Mouse (Mus musculus) heart, postnatal 25 days (tissue): ENCODE data around the gene Olfr692. TPM values are rescaled to one million over a fixed set of nuclear protein-coding genes. Genes with fewer than 3 reads are reported as not detected.
"Not testable (repeated sequence)": the region's sequence is repeated elsewhere in the genome, so short reads cannot be mapped to it uniquely, and the experiment has no call there.

Experiments
- DNase-seq: peaks from one replicate; pipeline ENCODE4 v3.0.0; 2022; ENCODE audit warnings: low spot score
- intact Hi-C: fragments of 180-260 bp; cut with DNase I; formaldehyde crosslinking; loops from one replicate; pipeline ENCODE4 v1.15.1; 2025
- total RNA-seq, 2 experiments: library from RNA; stranded (reverse); gene quantifications; 2 replicates each; pipeline ENCODE4 v1.2.3; 2021

The Olfr692 gene
- total RNA-seq = not detected

DNA sequence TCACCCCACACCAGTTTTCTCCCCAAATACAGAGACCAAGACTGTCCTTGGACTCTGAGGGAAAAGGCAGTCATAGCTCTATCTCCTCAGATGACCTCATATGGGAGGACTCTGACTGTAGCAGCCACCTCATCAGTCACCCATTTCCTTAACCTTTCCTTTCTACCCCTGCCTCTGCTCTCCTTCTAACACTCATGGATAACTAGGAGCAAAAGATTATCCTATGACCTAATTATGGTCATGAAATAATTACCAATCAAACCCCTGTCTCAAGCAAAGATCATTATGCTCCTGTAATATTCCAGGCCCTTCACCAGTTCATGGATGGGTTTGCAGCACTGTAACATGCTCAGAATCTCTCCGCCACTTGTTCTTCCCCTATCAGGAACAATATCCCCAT lies at the start of gene Olfr692:
Olfr692 (plus strand) TSS at position 301 of the 400 bp plus-strand sequence.
- intact Hi-C loops = no loop called here
- no peak for DNase-seq

DNA sequence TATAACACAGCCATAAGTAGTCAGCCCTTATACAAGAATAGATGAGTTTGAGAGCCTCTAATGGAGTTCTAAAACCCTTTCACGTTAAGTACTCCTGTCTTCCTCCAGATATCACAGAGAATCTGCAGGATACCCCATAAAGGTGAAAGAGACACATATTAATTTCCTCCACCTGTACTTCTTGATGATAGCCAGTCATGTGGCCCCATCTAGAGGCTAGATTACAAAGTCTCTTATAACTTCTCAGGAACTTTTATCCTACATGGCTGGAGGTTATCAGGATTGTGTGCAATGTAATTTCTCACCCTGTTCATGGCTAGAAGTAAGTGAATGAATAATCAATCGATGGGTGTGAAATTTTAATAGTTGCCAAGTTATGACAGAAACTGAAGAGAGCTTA lies 42.7 kb upstream of the Olfr692 start:
- intact Hi-C loops = loop anchor here (2.0 kb wide), 1 partner anchor 155 kb away; no protein-coding TSS in a partner anchor
- no peak for DNase-seq

- intact Hi-C loops = no loop called here
- DNase-seq = no peak
Observed at GRCm38 (mm10) chr7:105334004-105334403, 34.0 kb upstream of the Olfr692 start, which contains the start of gene Olfr690. TSS of gene Olfr690 (minus strand) at chr7:105334104.

- no peak for DNase-seq
- intact Hi-C loops = no loop called here
Observed at GRCm38 (mm10) chr7:105342170-105342569, 25.9 kb upstream of the Olfr692 start, which contains the start of gene Olfr691. TSS of gene Olfr691 (minus strand) at chr7:105342270.

- DNase-seq = no peak
- intact Hi-C loops = no loop called here
Observed at GRCm38 (mm10) chr7:105342752-105343151, 25.3 kb upstream of the Olfr692 start.

GRCm38 (mm10) chr7:105356064-105356463 lies 12.0 kb upstream of the Olfr692 start:
- intact Hi-C loops, DNase-seq: not testable (repeated sequence)

- DNase-seq, intact Hi-C loops: not testable (repeated sequence)
Observed at GRCm38 (mm10) chr7:105356487-105356886, 11.5 kb upstream of the Olfr692 start.

- no peak for DNase-seq
- intact Hi-C loops = no loop called here
Observed at GRCm38 (mm10) chr7:105361713-105362112, 6.3 kb upstream of the Olfr692 start.

DNA sequence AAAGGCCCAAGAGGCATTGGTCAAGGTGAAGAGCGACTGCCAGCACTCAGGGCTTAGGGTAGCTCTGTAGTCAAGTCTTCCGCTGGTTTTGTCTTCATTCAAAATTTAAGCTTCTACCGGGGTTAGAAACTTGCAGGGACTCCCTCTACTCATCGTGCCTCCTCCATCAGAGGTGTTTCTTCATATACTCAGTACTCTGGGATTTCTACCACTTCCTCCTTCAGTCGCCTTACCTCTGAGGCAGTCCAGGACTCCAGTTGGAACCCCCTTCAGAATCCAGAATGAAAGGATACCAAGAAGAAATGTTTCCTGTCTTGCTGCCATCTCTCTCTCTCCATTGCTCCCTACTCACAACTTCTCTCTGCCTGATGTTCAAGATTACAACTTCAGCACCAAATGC lies 762 bp upstream of the Olfr692 start:
- no peak for DNase-seq
- intact Hi-C loops = no loop called here

DNA sequence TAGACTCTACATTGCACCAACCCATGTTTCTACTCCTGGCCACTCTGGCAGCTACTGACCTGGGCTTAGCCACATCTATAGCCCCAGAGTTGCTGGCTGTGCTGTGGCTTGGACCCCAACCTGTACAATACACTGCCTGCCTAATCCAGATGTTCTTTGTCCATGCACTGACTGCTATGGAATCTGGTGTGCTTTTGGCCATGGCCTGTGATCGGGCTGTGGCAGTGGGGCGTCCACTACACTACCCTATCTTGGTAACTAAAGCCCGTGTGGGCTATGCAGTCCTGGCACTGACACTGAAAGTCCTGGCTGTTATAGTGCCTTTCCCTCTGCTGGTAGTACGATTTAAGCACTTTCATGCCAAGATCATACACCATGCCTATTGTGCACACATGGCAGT lies 491 bp downstream of the Olfr692 start:
- DNase-seq = no peak
- intact Hi-C loops = no loop called here

DNA sequence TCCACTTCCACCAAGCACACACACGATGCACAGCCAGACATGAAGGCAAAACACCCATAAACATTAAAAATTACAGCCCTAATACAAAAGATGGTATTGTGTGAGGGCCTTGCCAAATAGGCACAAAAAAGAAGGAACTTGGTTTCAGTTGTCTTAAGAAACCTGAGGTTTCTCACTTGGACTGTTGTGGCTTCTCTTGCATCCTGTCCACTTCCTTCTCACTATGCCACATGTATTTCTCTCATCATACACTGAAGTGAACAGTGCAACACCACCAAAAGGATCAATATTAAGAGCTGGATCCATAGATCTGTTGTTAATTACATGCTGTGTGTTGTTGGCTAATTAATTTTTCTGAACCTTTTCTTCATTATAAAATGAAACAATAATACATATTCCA lies 4.9 kb downstream of the Olfr692 start:
- no peak for DNase-seq
- intact Hi-C loops = no loop called here

DNA sequence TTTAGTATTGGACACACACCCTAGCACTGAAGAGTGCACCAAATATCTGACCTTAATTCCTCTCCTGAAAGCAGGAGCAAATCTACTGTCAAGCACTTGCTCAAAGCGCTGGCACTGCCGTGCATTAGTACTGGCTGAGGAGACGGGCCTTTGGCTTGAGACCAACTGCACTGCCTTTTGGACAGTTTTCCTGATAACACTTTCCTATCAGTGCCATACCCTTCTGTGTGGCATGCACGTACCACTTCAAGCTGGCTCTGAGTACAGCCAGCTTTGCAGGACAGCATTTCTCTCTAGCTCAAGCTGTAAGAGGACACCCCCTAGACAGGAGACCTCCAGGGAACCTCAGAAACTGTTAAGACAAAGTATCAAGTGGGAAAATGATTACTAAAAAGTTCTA lies 5.5 kb downstream of the Olfr692 start:
- intact Hi-C loops = no loop called here

GRCm38 (mm10) chr7:105373976-105374375 lies 5.9 kb downstream of the Olfr692 start:
- intact Hi-C loops = no loop called here

More for the DNA sequence above, 5.5 kb downstream of the Olfr692 start:
- no peak for DNase-seq

GRCm38 (mm10) chr7:105374866-105375265 lies 6.8 kb downstream of the Olfr692 start, which contains the start of gene Gm5901:
TSS of gene Gm5901 (plus strand) at chr7:105375038.
- no peak for DNase-seq
- intact Hi-C loops = no loop called here

More at GRCm38 (mm10) chr7:105373976-105374375, 5.9 kb downstream of the Olfr692 start:
- DNase-seq = no peak

DNA sequence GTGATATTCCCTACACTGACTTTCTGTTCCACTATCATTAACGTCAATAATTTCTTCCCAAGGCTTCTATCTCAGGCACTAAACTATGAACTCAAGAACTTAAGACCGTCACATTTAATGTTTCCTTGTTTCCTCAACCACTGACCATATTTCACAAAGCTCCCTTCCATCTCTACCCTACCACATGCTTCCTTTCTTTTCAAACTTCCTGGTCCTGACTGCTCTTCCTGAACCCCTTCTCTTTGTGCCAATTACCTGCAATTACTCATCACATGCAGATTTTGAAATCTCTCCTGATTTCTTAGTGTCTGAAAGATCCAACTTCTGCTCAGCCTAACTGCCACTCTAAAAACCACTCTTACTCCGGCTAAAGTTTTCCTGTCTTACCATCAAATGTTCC lies 12.3 kb downstream of the Olfr692 start:
- no peak for DNase-seq
- intact Hi-C loops = no loop called here

DNA sequence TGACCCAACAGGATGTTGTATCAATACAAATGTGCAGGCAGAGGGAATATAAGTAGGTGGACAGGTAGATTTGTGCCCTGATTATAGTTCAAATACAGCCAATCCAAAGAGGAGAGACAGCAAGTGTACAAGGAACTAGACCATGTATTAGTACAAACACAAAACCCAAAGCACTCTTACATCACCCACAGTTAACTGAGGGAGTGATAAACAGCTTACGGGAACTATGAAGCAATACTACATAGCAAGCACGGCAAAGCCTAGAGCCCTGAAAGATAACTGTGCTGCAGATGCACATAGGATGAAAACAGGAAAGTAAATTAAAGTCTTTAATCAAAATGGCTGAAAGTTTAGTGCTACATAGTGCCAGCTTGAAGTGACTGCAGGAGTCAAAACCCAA lies 19.7 kb downstream of the Olfr692 start:
- DNase-seq = no peak
- intact Hi-C loops = no loop called here

DNA sequence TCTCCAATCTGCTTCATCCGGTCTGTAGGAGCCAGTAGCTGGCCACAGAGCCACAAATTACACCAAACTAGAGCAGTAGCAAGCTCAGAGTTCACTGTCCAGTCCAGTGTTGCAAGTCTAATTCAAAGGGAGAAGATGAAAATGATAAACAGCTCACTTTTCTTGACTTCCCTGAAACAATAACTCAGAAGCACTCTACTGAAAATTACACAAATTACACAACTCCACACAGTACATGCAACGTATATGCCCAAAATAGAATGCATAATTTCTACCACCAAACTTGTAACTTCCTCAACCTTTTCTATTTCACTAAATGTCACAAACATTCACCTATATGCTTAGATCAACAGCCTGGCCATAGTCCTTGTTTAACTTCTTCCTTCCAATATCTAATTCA lies 22.2 kb downstream of the Olfr692 start:
- no peak for DNase-seq
- intact Hi-C loops = no loop called here

- intact Hi-C loops = loop anchor here (5.0 kb wide), 1 partner anchor 238 kb away; the partner anchor contains the start of gene Trim3
Observed at GRCm38 (mm10) chr7:105394606-105395005, 26.6 kb downstream of the Olfr692 start.

DNA sequence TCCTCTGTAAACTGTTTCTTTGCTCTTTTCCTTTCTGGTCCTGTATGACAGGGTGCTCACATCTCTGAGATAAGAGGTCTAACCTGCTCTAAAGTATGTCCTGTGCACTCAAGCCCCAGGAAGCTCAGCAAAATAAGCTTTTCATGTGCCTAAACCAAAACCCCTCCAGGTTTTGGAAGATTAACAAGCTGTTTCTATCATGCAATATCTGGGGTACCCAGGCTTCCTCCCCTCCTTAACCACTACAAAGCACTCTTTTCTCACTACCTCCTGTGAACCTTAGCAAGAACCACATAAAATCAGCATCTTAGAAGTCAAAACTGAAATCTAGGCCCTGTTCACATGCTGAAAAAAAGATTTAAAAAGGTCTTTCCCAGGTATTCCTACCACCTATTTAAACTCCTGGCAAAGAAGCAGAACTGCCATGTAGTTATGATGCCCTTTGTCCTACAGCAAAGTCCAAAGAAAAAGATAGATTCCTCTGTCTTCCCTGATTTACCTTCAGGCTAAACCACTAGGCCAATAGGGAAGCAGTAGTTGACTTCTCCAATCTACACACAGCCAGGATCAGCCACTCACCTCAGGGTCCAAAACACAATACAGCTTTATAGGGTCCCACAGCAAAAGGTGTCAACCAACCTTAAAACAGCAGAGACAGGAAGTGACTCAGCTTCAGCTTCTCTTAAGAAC lies 27.2 kb downstream of the Olfr692 start:
- no peak for DNase-seq
- intact Hi-C loops = loop anchor here (5.0 kb wide), 1 partner anchor 237 kb away; the partner anchor contains the start of gene Trim3

More at GRCm38 (mm10) chr7:105394606-105395005, 26.6 kb downstream of the Olfr692 start:
- no peak for DNase-seq

DNA sequence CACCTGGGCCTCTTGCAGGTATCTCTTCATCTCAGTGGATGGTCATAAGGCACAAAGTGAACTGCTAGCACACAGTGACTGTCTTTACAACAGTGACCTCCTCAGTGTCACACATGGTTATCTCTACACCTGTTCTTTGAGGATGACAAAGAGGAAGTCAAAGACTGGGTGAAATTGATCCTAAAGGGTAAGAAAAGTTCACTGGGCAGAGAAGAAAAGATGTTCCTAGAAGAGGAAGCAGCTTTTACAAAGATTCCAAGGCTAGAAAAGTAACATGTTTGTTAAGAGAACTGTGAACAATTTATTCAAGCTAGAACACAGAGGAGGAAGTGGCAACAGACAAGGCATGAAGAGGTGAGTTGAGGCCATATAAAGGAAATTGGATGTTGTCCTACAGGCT lies 28.1 kb downstream of the Olfr692 start:
- intact Hi-C loops = loop anchor here (5.0 kb wide), 1 partner anchor 236 kb away; the partner anchor contains the start of gene Trim3
- DNase-seq = no peak
